Mouse (Mus musculus): ENCODE results near the gene Taf13. TPM values are rescaled to one million over a fixed set of nuclear protein-coding genes. Genes with fewer than 3 reads are reported as not detected.
A peak's percentile ranks its signal among the peaks of the same experiment; 100 is the strongest.

Gene Taf13
- polyA plus RNA-seq (2012; rRNA removed), result 36.6 and 42.1 TPM in 2 replicates

DNA sequence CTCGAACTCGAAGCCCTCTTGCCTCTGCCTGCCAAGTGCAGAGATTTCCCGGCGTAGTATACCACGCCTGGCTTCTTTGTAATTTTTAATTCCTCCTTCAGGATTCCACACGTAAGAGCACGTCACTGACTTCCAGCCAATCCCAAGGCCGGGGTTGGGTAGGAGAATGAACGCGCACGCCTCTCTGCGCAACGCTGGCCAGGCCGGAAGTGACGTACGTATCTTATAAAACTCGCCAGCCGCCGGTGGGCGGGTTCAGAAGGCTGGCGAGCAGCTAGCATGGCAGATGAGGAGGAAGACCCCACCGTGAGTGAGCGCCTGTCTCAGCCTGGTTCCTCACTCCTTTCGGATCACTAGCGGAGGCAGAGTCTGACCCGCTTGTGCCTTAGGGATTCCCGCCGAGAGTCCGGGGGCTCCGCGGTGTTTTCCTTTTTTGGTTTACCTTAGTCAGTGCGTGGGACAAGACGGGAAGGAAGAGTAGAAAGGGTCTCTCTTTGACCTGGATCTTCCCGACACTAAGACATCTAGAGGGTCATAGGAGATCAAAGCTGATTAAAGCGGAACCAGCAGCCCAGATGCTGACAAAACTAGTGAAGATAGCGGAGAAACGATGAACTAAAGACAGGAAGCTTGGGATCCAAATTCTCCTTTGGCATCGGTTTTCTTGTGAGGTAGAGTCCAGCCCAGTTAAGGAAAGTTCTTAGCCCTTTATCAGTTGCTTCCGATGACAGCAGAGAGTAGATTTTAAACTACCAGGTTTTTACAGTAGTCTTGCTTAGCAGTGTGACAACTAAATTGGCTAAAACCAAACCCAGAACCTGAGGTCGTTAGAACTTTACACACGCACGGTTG lies at the start of gene Taf13:
Taf13 (plus strand) TSS at position 256 of the 852 bp plus-strand sequence.
- no peak within 1 kb of the TSS for H3K27ac ChIP-seq (ENCODE audit: insufficient read depth, low read length)
- peak within 1 kb of the TSS; percentile 42 for H3K4me3 ChIP-seq (ENCODE audit: insufficient read depth, low read length)
- TF ChIP-seq POLR2A (IDR thresholded peaks at IDR 0.05; ENCODE audit: extremely low read depth, insufficient read depth, low read length) (peak; percentile 100), CTCF (IDR thresholded peaks at IDR 0.05; ENCODE audit: extremely low read depth, insufficient read depth, low read length) (no peak)
- peaks cover 4% of the 10 kb centered on the region for H3K4me1 ChIP-seq (ENCODE audit: control insufficient read depth, insufficient read depth, low read length)

GRCm38 (mm10) chr3:108523415-108523814 lies 48.1 kb upstream of the Taf13 start:
- no peak overlapping the region for H3K4me3 ChIP-seq (ENCODE audit: insufficient read depth, low read length)
- no peak for TF ChIP-seq CTCF (IDR thresholded peaks at IDR 0.05; ENCODE audit: extremely low read depth, insufficient read depth, low read length)
- TF ChIP-seq POLR2A (IDR thresholded peaks at IDR 0.05; ENCODE audit: extremely low read depth, insufficient read depth, low read length), result no peak

DNA sequence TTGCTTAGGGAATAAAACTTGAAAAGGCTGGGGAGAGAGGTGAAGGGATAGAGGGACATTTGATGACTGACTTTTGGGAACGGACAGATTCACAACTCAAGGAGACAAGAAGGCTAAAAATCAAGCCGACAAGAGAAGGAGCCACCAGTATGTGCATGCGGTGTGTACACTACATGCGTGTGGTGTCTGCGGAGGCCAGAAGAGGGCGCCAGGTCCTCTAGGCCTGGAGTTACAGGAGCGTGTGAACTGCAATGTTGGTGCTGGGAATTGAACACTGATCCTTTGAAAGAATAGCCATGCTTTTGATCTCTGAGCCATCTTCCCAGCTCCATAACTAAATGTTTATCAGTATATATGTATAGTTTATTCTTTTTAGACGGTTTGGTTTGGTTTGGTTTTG lies 43.0 kb upstream of the Taf13 start:
- Histone ChIP-seq H3K4me1 (ENCODE audit: control insufficient read depth, insufficient read depth, low read length) (no peaks in the 10 kb centered on the region), H3K27ac (ENCODE audit: insufficient read depth, low read length) (no peak overlapping the region), H3K4me3 (ENCODE audit: insufficient read depth, low read length) (no peak overlapping the region)
- no peak for TF ChIP-seq CTCF (IDR thresholded peaks at IDR 0.05; ENCODE audit: extremely low read depth, insufficient read depth, low read length)
- no peak for TF ChIP-seq POLR2A (IDR thresholded peaks at IDR 0.05; ENCODE audit: extremely low read depth, insufficient read depth, low read length)

More at GRCm38 (mm10) chr3:108523415-108523814, 48.1 kb upstream of the Taf13 start:
- no peak overlapping the region for H3K27ac ChIP-seq (ENCODE audit: insufficient read depth, low read length)
- H3K4me1 ChIP-seq (ENCODE audit: control insufficient read depth, insufficient read depth, low read length), result no peaks in the 10 kb centered on the region

DNA sequence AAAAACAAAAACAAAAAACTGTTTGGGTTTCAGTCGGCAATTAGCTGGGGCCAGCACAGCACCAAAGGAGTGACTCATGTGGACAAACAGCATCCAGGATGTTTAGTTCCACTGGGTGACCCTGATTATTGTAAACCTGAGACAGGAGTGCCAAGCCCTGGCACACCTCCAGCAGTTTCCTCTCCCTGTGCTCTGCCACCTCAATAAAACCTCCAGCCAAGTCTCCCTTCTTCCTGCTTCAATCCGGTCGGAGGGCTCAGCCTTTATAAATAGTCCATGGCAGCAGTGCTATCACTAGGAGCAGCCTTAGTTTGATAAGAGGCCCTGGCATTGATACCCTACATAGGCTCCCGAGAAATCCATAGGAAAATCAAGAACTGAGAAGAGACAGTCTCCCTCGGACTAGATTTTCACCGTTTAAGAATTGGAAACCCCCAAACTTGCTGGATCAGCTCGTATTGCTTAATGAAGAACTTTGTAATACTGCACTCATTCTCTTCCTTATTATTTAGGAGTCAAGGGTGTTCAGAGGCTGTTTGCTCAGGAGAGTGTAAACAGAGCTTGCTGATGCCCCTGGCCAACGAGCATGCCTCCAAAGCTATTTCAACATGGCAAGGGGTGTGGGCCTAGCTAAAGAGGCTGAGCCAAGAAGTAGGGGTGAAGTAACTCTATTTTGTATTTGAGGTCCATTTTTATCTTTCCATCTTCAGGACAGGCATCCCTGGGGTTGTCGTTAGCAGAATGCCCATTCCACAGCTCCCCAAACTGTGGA lies 38.2 kb upstream of the Taf13 start:
- no peak for TF ChIP-seq POLR2A (IDR thresholded peaks at IDR 0.05; ENCODE audit: extremely low read depth, insufficient read depth, low read length)
- TF ChIP-seq CTCF (IDR thresholded peaks at IDR 0.05; ENCODE audit: extremely low read depth, insufficient read depth, low read length), result no peak
- H3K4me3 ChIP-seq (ENCODE audit: insufficient read depth, low read length), result no peak overlapping the region
- H3K4me1 ChIP-seq (ENCODE audit: control insufficient read depth, insufficient read depth, low read length), result no peaks in the 10 kb centered on the region
- H3K27ac ChIP-seq (ENCODE audit: insufficient read depth, low read length), result no peak overlapping the region

DNA sequence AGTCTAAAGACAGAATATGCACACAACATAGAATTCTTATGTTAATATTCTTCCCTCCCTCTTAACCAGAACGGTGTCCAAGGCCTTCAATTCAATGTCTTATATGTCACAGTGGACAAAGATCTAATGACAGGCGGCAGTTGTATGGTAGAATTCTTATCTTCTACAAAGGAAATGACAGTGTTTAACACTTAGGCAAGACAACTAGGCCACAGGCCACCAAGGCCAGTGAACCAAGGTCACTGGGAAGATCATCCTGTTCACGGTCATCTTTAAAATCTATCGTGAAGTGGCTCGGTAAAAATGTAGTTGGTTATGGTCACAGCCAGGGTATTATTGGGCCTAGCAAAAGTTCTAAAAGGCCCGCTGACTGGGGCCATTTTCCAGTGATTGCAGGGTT lies 37.5 kb upstream of the Taf13 start, which contains the start of gene 1700013F07Rik:
1700013F07Rik (plus strand) TSS at position 200 of the 400 bp plus-strand sequence.
- TF ChIP-seq CTCF (IDR thresholded peaks at IDR 0.05; ENCODE audit: extremely low read depth, insufficient read depth, low read length), result no peak
- no peak for TF ChIP-seq POLR2A (IDR thresholded peaks at IDR 0.05; ENCODE audit: extremely low read depth, insufficient read depth, low read length)
- Histone ChIP-seq H3K4me3 (ENCODE audit: insufficient read depth, low read length) (no peak within 1 kb of the TSS), H3K4me1 (ENCODE audit: control insufficient read depth, insufficient read depth, low read length) (no peaks in the 10 kb centered on the region), H3K27ac (ENCODE audit: insufficient read depth, low read length) (no peak within 1 kb of the TSS)

GRCm38 (mm10) chr3:108535896-108536516 lies 35.5 kb upstream of the Taf13 start:
- no peak overlapping the region; the same call in 1 of the 2 replicates for H3K27ac ChIP-seq (ENCODE audit: insufficient read depth, low read length)
- TF ChIP-seq POLR2A (IDR thresholded peaks at IDR 0.05; ENCODE audit: extremely low read depth, insufficient read depth, low read length) (no peak), CTCF (IDR thresholded peaks at IDR 0.05; ENCODE audit: extremely low read depth, insufficient read depth, low read length) (no peak)
- no peaks in the 10 kb centered on the region for H3K4me1 ChIP-seq (ENCODE audit: control insufficient read depth, insufficient read depth, low read length)
- peak overlapping the region; percentile 46 for H3K4me3 ChIP-seq (ENCODE audit: insufficient read depth, low read length)

DNA sequence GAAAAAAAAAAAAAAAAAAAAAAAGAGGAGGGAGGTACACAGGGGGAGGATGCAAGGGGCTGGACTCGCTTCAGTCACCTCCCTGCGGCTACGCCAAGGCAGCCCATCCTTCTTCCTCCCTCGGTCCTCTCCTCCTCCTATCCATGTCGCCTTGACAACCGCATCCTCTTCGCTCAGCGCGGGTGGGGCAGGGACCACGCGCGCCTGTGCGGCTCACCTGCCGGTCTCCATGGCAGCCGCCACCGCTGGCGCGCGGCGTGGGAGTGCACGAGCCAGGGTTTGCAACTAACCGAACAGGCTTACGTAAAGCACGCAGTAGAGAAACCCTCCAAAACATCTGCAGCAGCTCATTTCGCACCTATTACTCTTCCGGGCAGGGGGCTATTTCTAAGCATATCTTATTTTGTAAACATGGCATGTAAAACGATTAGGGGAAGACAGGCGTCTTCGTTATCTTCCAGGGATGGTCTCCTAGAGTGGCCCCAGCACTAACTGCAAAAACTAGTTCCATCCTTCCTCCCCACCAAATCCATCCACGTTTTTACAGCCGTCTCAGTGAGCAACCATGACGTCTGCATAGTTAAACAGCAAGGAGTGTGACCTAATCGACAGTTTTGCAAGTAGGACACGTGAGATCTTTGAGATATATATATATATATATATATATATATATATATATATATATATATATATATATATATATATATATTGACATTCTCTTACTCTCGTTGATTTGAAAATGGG lies 34.8 kb upstream of the Taf13 start, which contains the start of gene 5330417C22Rik:
5330417C22Rik (minus strand) TSS at position 20 of the 744 bp plus-strand sequence.
- peak within 1 kb of the TSS; percentile 46 for H3K4me3 ChIP-seq (ENCODE audit: insufficient read depth, low read length)
- no peaks in the 10 kb centered on the region for H3K4me1 ChIP-seq (ENCODE audit: control insufficient read depth, insufficient read depth, low read length)
- peak within 1 kb of the TSS; percentile 72 for H3K27ac ChIP-seq (ENCODE audit: insufficient read depth, low read length)
- TF ChIP-seq CTCF (IDR thresholded peaks at IDR 0.05; ENCODE audit: extremely low read depth, insufficient read depth, low read length) (no peak), POLR2A (IDR thresholded peaks at IDR 0.05; ENCODE audit: extremely low read depth, insufficient read depth, low read length) (peak; percentile 63; the same call in 1 of the 2 replicates)

DNA sequence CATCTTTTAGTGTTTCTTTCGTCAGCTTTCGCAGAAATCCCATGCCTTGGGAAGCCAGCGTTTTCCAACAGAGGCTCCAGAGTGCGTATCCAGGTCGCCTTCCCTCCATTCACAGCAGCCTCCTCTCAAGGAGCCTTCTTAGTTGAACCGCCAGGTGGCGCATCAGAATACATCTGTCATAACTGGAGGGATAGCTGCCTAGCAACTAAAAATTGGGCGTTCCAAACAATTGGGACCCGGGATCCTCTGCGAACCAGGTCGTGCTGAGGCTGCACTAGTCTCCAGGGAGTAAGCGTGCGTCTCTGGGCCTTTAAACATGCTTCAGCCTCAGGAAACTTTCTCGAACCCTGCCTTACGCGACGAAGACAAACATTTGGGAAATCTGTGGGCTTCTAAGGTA lies 34.2 kb upstream of the Taf13 start:
- no peak overlapping the region for H3K27ac ChIP-seq (ENCODE audit: insufficient read depth, low read length)
- H3K4me1 ChIP-seq (ENCODE audit: control insufficient read depth, insufficient read depth, low read length), result no peaks in the 10 kb centered on the region
- H3K4me3 ChIP-seq (ENCODE audit: insufficient read depth, low read length), result peak overlapping the region; percentile 46
- TF ChIP-seq CTCF (IDR thresholded peaks at IDR 0.05; ENCODE audit: extremely low read depth, insufficient read depth, low read length) (peak; percentile 76), POLR2A (IDR thresholded peaks at IDR 0.05; ENCODE audit: extremely low read depth, insufficient read depth, low read length) (peak; percentile 56; the same call in 1 of the 2 replicates)
